Mouse (Mus musculus) monocyte, adult 5-6 weeks (primary cell): ENCODE measurements at regions not wholly inside any gene's neighbourhood (a gene's known extent, or its start where the extent isn't known, plus 50 kb on each side); places are given as distances from the start of the nearest gene placed in this dataset.

Experiments
- ATAC-seq: fragments of 153-309, 156-312 bp; replicated peaks from 2 replicates; pipeline ENCODE4 v1.8.0; 2017; ENCODE audit warnings: mild to moderate bottlenecking; ENCODE audit not compliant: low TSS enrichment, insufficient number of reproducible peaks, severe bottlenecking, poor library complexity, low FRiP score

GRCm38 (mm10) chr11:114379411-114379824 lies 288.9 kb upstream of the Rpl38 start:
- ATAC-seq: no peak

GRCm38 (mm10) chr11:114375921-114376320 lies 292.4 kb upstream of the Rpl38 start:
- no peak for ATAC-seq

- no peak for ATAC-seq
These were observed 297.6 kb upstream of the Rpl38 start for GRCm38 (mm10) chr11:114370708-114371107.

GRCm38 (mm10) chr11:114367779-114368178 lies 300.5 kb upstream of the Rpl38 start:
- ATAC-seq: no peak

GRCm38 (mm10) chr11:114360946-114361345 lies 294.1 kb upstream of the Sdk2 start:
- ATAC-seq: no peak

GRCm38 (mm10) chr11:114360321-114360720 lies 293.5 kb upstream of the Sdk2 start:
- ATAC-seq: no peak

- no peak for ATAC-seq
These were observed 285.4 kb upstream of the Sdk2 start for GRCm38 (mm10) chr11:114352146-114352795.

GRCm38 (mm10) chr11:114336839-114337484 lies 270.1 kb upstream of the Sdk2 start:
- ATAC-seq: no peak

GRCm38 (mm10) chr11:114335950-114336838 lies 269.3 kb upstream of the Sdk2 start:
- ATAC-seq: no peak

- ATAC-seq: no peak
These were observed 264.8 kb upstream of the Sdk2 start for GRCm38 (mm10) chr11:114331579-114332150.

- no peak for ATAC-seq
These were observed 263.5 kb upstream of the Sdk2 start for GRCm38 (mm10) chr11:114330316-114330715.

GRCm38 (mm10) chr11:114322627-114323026 lies 255.8 kb upstream of the Sdk2 start:
- ATAC-seq: no peak

GRCm38 (mm10) chr11:114321974-114322373 lies 255.1 kb upstream of the Sdk2 start:
- no peak for ATAC-seq

GRCm38 (mm10) chr11:114321527-114321926 lies 254.7 kb upstream of the Sdk2 start:
- no peak for ATAC-seq

- ATAC-seq: no peak
These were observed 248.4 kb upstream of the Sdk2 start for GRCm38 (mm10) chr11:114315274-114315673.

- ATAC-seq: no peak
These were observed 246.8 kb upstream of the Sdk2 start for GRCm38 (mm10) chr11:114313652-114314051.

GRCm38 (mm10) chr11:114311640-114312039 lies 244.8 kb upstream of the Sdk2 start:
- no peak for ATAC-seq

GRCm38 (mm10) chr11:114303636-114304354 lies 236.9 kb upstream of the Sdk2 start:
- no peak for ATAC-seq
